Mouse (Mus musculus) ES-Bruce4 (cell line): ENCODE measurements around the gene Naa15. TPM values are rescaled to one million over a fixed set of nuclear protein-coding genes. Genes with fewer than 3 reads are reported as not detected.

Experiments
- H3K27ac ChIP-seq: 2 replicates; pipeline ENCODE4 v1.5.1; 2012; ENCODE audit warnings: low read length, inconsistent platforms; ENCODE audit not compliant: insufficient read depth
- H3K27me3 ChIP-seq: 2 replicates; pipeline ENCODE4 v1.6.1; 2012; ENCODE audit warnings: mild to moderate bottlenecking, low read length, inconsistent platforms; ENCODE audit not compliant: control insufficient read depth, poor library complexity, insufficient read depth, severe bottlenecking
- H3K36me3 ChIP-seq: 2 replicates; pipeline ENCODE4 v1.6.1; 2012; ENCODE audit warnings: inconsistent platforms, mild to moderate bottlenecking, low read length, moderate library complexity; ENCODE audit not compliant: control insufficient read depth, poor library complexity, insufficient read depth, severe bottlenecking
- H3K4me1 ChIP-seq: one replicate; pipeline ENCODE4 v1.8.1; 2011; ENCODE audit warnings: low read length; ENCODE audit not compliant: control insufficient read depth, insufficient read depth
- H3K4me3 ChIP-seq: 2 replicates; pipeline ENCODE4 v1.5.1; 2011; ENCODE audit warnings: low read depth, mild to moderate bottlenecking, low read length
- H3K9ac ChIP-seq: 2 replicates; pipeline ENCODE4 v1.6.1; 2012; ENCODE audit warnings: low read depth, mild to moderate bottlenecking, inconsistent platforms; ENCODE audit not compliant: poor library complexity, severe bottlenecking
- H3K9me3 ChIP-seq: replicated peaks from 2 replicates; pipeline ENCODE4 v1.6.1; 2012; ENCODE audit warnings: mild to moderate bottlenecking, low read length, inconsistent platforms; ENCODE audit not compliant: control insufficient read depth, poor library complexity, insufficient read depth, severe bottlenecking
- CTCF ChIP-seq: IDR thresholded peaks from one replicate; pipeline ENCODE4 v1.8.1; 2011; ENCODE audit warnings: low read depth, low read length
- EP300 ChIP-seq: IDR thresholded peaks from 2 replicates; pipeline ENCODE4 v1.6.1; 2011; ENCODE audit warnings: low read depth, low read length; ENCODE audit not compliant: insufficient read depth
- POLR2A ChIP-seq: IDR thresholded peaks from one replicate; pipeline ENCODE4 v1.8.1; 2011; ENCODE audit warnings: low read length; ENCODE audit not compliant: insufficient read depth
- polyA plus RNA-seq: library from polyadenylated mRNA; stranded (reverse); fragments of >200 nt; gene quantifications from 2 replicates; pipeline ENCODE4 v1.2.4, GENCODE M21; 2011; ENCODE audit warnings: low read depth; ENCODE audit not compliant: missing spikeins, insufficient read depth, insufficient read length

The Naa15 gene
- polyA plus RNA-seq, 1 experiment, result 197 TPM

DNA sequence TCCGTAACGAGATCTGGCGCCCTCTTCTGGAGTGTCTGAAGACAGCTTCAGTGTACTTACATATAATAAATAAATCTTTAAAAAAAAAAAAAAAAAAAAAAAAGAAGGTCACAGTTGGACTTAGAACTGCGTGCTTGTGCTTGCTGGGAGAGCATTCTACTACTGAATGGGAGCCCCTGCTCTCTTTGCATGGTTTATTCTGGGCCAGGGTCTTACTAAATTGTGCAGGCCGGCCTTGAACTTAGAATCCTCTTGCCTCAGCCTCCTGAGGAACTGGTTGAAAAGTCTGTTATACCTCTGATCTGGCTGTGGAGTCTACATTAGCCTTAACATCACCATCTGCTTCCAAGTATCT, 34.3 kb upstream of the Naa15 start:
- no peaks in the 10 kb centered on the region for H3K27me3 ChIP-seq
- H3K9ac ChIP-seq, result no peak overlapping the region
- H3K4me3 ChIP-seq, result no peak overlapping the region
- H3K9me3 ChIP-seq, result no peaks in the 10 kb centered on the region
- no peaks in the 10 kb centered on the region for H3K36me3 ChIP-seq
- no peak overlapping the region for H3K27ac ChIP-seq
- TF ChIP-seq POLR2A (no peak), EP300 (no peak), CTCF (no peak)
- H3K4me1 ChIP-seq, result no peaks in the 10 kb centered on the region

DNA sequence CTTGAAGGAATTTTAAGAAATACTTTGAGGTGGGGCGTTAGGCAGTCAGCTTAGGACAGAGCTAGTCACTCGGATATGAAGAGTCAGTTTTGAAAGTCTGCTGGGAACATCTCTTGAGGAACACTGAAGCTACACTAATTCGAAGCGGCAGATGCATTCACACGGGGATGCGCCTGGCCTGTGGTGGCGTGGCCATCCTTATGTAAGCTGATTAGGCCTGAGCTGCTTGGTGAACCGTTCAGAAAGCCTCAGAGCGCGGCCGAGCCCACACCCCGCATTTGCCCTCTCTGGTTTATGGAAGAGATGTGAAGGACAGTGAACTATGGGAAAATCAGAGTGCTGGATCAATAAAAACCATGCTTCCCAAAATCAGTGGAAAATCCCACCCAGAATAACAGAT, 31.5 kb upstream of the Naa15 start:
- Histone ChIP-seq H3K9me3 (no peaks in the 10 kb centered on the region), H3K27me3 (no peaks in the 10 kb centered on the region), H3K27ac (no peak overlapping the region), H3K4me1 (no peaks in the 10 kb centered on the region), H3K4me3 (no peak overlapping the region), H3K9ac (no peak overlapping the region), H3K36me3 (no peaks in the 10 kb centered on the region)
- TF ChIP-seq CTCF (no peak), POLR2A (no peak), EP300 (no peak)

DNA sequence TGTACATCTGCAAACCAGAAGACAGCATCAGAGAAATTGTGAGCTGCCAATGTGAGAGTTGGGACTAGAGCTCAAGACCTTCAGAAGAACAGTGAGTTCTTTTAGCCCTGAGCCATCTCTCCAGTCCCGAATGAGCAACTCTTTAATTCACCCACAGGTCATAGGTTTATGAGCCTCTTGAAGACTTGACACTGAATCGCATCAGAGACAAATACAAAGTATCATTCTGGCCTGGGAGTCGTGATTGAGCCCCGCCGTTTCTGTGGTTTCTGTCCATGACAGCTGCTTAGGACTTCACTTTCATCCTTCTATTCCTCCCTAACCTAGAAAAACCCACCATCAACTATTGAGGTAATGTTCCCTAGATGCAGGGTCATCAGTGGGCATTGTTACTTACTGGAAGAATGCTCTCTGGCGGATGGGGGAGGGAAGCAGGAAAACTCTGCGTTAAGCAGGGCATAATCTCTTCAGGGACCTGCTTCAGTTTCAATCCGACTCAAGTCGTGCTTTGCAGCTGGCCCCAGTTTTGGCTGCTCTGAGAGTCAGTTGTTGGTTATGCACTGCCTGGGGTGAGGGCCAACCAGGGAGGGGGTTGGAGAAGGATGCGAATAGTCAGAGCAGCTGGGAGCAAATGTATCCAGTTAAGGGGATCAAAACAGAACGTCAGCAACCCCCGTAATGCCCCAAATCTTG, 28.4 kb upstream of the Naa15 start:
- Histone ChIP-seq H3K4me1 (no peaks in the 10 kb centered on the region), H3K27me3 (no peaks in the 10 kb centered on the region), H3K9ac (no peak overlapping the region), H3K27ac (no peak overlapping the region), H3K9me3 (no peaks in the 10 kb centered on the region), H3K36me3 (no peaks in the 10 kb centered on the region), H3K4me3 (no peak overlapping the region)
- no peak for TF ChIP-seq POLR2A
- no peak for TF ChIP-seq CTCF
- no peak for TF ChIP-seq EP300

DNA sequence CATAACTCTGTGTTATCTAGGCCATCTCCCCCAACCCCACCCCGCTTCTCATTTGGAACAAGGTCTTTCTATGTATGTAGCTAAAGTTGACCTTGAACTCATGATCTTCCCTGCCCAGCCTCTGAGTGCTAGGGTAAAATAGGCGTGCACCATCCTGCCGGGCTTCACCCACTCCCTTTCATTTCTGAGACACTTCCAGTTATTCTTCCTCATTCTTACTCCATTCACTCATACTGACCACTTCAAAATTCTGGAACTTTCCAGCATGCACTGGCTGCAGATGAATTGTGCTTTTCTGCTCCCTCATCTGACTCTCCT, 27.9 kb upstream of the Naa15 start:
- TF ChIP-seq CTCF (no peak), POLR2A (no peak), EP300 (no peak)
- Histone ChIP-seq H3K9me3 (no peaks in the 10 kb centered on the region), H3K27me3 (no peaks in the 10 kb centered on the region), H3K4me3 (no peak overlapping the region), H3K9ac (no peak overlapping the region), H3K36me3 (no peaks in the 10 kb centered on the region), H3K27ac (no peak overlapping the region), H3K4me1 (no peaks in the 10 kb centered on the region)

DNA sequence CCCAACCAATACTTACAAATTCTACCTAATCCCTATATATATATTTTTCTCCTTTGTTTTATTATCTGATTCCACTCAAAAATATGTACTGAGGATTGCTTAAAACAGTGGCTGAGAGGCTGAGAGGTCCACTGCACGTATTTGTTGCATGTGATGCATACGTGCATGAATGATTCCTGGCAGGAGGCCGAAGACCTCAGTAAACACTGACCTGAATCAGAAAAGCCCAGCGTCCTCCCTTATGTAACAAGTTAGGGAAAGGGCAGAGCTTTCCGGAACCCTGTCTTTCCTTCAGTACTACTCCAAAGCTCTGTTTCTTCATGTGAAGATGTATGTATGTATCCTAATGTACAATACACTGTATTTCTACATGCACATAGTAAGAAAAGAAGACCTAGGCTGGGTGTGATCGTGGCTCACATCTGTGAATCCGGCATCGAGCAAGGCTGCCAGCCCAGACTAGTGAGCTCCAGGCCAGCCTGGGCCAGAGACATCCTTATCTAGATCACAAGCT, 27.0 kb upstream of the Naa15 start:
- no peak overlapping the region for H3K27ac ChIP-seq
- H3K27me3 ChIP-seq, result no peaks in the 10 kb centered on the region
- TF ChIP-seq CTCF (no peak), POLR2A (no peak), EP300 (no peak)
- H3K4me1 ChIP-seq, result no peaks in the 10 kb centered on the region
- H3K9me3 ChIP-seq, result no peaks in the 10 kb centered on the region
- H3K9ac ChIP-seq, result no peak overlapping the region
- H3K36me3 ChIP-seq, result no peaks in the 10 kb centered on the region
- H3K4me3 ChIP-seq, result no peak overlapping the region

DNA sequence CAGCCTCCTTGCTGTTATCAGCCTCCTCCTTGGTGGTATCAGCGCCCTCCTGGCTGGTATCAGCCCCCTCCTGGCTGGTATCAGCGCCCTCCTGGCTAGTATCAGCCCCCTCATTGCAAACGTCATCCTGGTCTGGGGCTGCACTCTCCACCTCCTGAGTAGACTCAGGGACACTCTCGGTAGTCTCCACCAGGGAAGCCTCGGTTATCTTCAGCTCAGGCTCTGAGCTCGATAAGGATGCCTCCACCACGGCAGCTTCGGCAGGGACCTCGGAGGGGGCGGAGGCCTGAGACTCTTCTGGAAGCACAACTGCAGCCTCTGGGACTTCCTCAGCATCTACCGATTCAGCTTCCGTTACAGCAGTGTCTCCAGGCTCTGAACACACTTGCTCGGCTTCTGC, 26.0 kb upstream of the Naa15 start:
- H3K36me3 ChIP-seq, result no peaks in the 10 kb centered on the region
- H3K4me3 ChIP-seq, result no peak overlapping the region
- H3K27me3 ChIP-seq, result no peaks in the 10 kb centered on the region
- no peak for TF ChIP-seq EP300
- H3K9ac ChIP-seq, result no peak overlapping the region
- no peak overlapping the region for H3K27ac ChIP-seq
- no peaks in the 10 kb centered on the region for H3K9me3 ChIP-seq
- H3K4me1 ChIP-seq, result no peaks in the 10 kb centered on the region
